Mouse (Mus musculus) liver, adult 2 months (tissue): ENCODE measurements at regions not wholly inside any gene's neighbourhood (a gene's known extent, or its start where the extent isn't known, plus 50 kb on each side); places are given as distances from the start of the nearest gene placed in this dataset.

ENCODE experiments used
- CTCF ChIP-seq: fragments of 200-500 bp; IDR thresholded peaks from 2 replicates; pipeline ENCODE4 v1.5.1; 2011; ENCODE audit warnings: low read depth, low read length, control low read depth
- POLR2A ChIP-seq: fragments of 200-500 bp; IDR thresholded peaks from 2 replicates; pipeline ENCODE4 v1.6.1; 2011; ENCODE audit warnings: low read length, control low read depth; ENCODE audit not compliant: insufficient read depth; ENCODE audit errors: extremely low read depth

DNA sequence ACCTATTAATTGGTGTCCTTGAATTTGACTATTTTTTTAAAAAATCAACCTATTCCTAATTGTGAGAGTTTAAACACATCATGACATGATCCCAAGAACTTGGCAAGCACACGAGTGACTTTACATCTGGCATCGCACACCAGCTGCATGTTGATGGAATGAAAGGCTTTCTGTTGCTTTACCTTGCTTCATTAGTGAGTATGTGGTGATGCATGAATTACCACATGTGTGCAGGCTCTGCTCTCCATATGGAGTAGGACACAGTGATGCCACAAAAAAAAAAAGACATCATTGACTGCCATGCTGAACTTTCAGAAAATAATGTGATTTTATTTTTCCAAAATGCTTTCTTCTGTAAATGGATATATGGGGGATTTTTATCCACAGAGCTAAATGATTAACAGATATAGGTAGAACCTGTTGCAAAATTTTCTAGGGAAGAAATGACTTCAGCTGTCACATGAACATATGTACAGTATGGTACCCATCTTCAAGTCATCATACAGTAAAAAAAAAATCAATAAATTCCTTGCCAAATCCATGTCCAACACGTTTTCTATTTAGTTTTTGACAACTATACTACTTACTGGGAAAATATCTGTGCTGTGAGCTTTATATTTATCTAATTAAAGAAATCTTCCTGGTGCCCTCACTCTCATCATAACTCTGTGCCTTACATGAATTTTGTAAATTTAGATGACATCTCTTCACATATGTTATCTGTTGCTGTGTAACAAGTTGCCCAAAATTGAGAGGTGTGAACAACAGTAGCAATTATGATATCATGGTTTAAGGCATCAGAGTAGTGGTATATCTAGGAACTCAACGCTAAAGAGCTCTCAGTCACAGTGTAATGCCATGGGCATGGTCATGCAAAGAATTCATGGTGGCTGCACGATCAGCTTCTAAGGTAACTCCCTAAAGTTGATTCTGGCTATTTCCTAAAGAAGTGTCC is 84.0 kb upstream of the Arrdc3 start:
- TF ChIP-seq CTCF (no peak), POLR2A (no peak)
